Mouse (Mus musculus) cerebellum, adult 2 months (tissue): Measurements from ENCODE around the gene Gpbar1.

ENCODE experiments used
- CTCF ChIP-seq: fragments of 200-500 bp; IDR thresholded peaks from 2 replicates; pipeline ENCODE4 v1.5.1; 2011; ENCODE audit warnings: low read depth, mild to moderate bottlenecking, control low read depth, low read length, moderate library complexity, borderline replicate concordance; ENCODE audit not compliant: insufficient read depth
- POLR2A ChIP-seq: fragments of 200-500 bp; IDR thresholded peaks from 2 replicates; pipeline ENCODE4 v1.6.1; 2011; ENCODE audit warnings: low read length, control low read depth, borderline replicate concordance; ENCODE audit not compliant: insufficient read depth

- TF ChIP-seq POLR2A (no peak), CTCF (no peak)
These were observed 15.8 kb downstream of the Gpbar1 start for GRCm38 (mm10) chr1:74294090-74294643.
